Mouse (Mus musculus) G1E (cell line): ENCODE data around the gene Capsl. TPM values are rescaled to one million over a fixed set of nuclear protein-coding genes. Genes with fewer than 3 reads are reported as not detected.

Experiments
- ATAC-seq: 2 replicates; pipeline ENCODE4 v1.8.0; 2016; ENCODE audit warnings: mild to moderate bottlenecking; ENCODE audit not compliant: insufficient number of reproducible peaks, poor library complexity, low FRiP score, severe bottlenecking; ENCODE audit errors: extremely low read depth
- DNase-seq: peaks from one replicate; pipeline ENCODE4 v3.0.0; 2012; ENCODE audit warnings: low spot score
- H3K27me3 ChIP-seq: 2 replicates; pipeline ENCODE4 v1.6.1; 2012; ENCODE audit warnings: mild to moderate bottlenecking, low read length, inconsistent platforms; ENCODE audit not compliant: insufficient read depth
- H3K36me3 ChIP-seq: replicated peaks from 2 replicates; pipeline ENCODE3; 2012; ENCODE audit warnings: mild to moderate bottlenecking, inconsistent platforms
- H3K4me1 ChIP-seq: 2 replicates; pipeline ENCODE4 v1.6.1; 2012; ENCODE audit warnings: low read depth, low read length, inconsistent platforms, mixed read lengths; ENCODE audit not compliant: insufficient read depth
- H3K4me3 ChIP-seq: 2 replicates; pipeline ENCODE4 v1.5.1; 2012; ENCODE audit warnings: low read depth, mild to moderate bottlenecking, inconsistent platforms, low read length, moderate library complexity, mixed read lengths
- H3K9me3 ChIP-seq: replicated peaks from 2 replicates; pipeline ENCODE4 v1.6.1; 2012; ENCODE audit warnings: inconsistent platforms
- CTCF ChIP-seq: IDR thresholded peaks from 2 replicates; pipeline ENCODE4 v1.5.1; 2012; ENCODE audit warnings: low read depth, low read length, inconsistent platforms, mixed read lengths
- GATA1 ChIP-seq: IDR thresholded peaks from 2 replicates; pipeline ENCODE4 v1.6.1; 2012; ENCODE audit warnings: borderline replicate concordance, low read length, inconsistent platforms, mixed read lengths
- GATA2 ChIP-seq: IDR thresholded peaks from 2 replicates; pipeline ENCODE4 v1.6.1; 2012; ENCODE audit warnings: low read depth, low read length, inconsistent platforms, borderline replicate concordance
- POLR2AphosphoS5 ChIP-seq: IDR thresholded peaks from 2 replicates; pipeline ENCODE4 v1.6.1; 2012; ENCODE audit warnings: low read depth, low read length, inconsistent platforms; ENCODE audit not compliant: insufficient replicate concordance
- TAL1 ChIP-seq: conservative IDR thresholded peaks from 2 replicates; pipeline ENCODE4 v1.6.1; 2012; ENCODE audit warnings: low read depth, low read length, inconsistent platforms, mixed read lengths
- polyA plus RNA-seq: library from polyadenylated mRNA; stranded (reverse); fragments of >175 nt; gene quantifications from 2 replicates; pipeline ENCODE4 v1.2.3, GENCODE M21; 2012
- total RNA-seq, 2 experiments: library from RNA; stranded (forward) in 1 of 2; stranded (reverse) in 1 of 2; fragments of 200-1000 nt in 1 of 2; fragments of >200 nt in 1 of 2; fragmentation: Nextera tagmentation in 1 of 2; gene quantifications; 2 replicates each; pipeline ENCODE4 v1.2.3; 2014 to 2017

Gene Capsl
- total RNA-seq (2014; fragmentation: Nextera tagmentation), result not detected in 2 replicates
- not detected in 2 replicates for total RNA-seq (2017)
- polyA plus RNA-seq, result not detected in 2 replicates

GRCm38 (mm10) chr15:9435534-9436180 is at the start of gene Capsl:
Capsl (plus strand) TSS chr15:9436028.
- Histone ChIP-seq H3K9me3 (no peaks in the 10 kb centered on the region), H3K4me3 (no peak within 1 kb of the TSS), H3K4me1 (no peaks in the 10 kb centered on the region), H3K36me3 (no peaks in the 10 kb centered on the region), H3K27me3 (0 out of 2 replicates have a peak, but pooled peaks cover 2% of the 10 kb centered on the region)
- ATAC-seq (no peak), DNase-seq (no peak)
- no peak for TF ChIP-seq TAL1
- TF ChIP-seq POLR2AphosphoS5, result no peak
- no peak for TF ChIP-seq CTCF
- no peak for TF ChIP-seq GATA1
- TF ChIP-seq GATA2, result no peak

- Histone ChIP-seq H3K4me3 (no peak overlapping the region), H3K4me1 (no peaks in the 10 kb centered on the region), H3K9me3 (no peaks in the 10 kb centered on the region), H3K36me3 (no peaks in the 10 kb centered on the region), H3K27me3 (peaks cover 3% of the 10 kb centered on the region; the same call in 1 of the 2 replicates)
- no peak for TF ChIP-seq POLR2AphosphoS5
- no peak for TF ChIP-seq TAL1
- no peak for TF ChIP-seq CTCF
- TF ChIP-seq GATA1, result no peak
- no peak for TF ChIP-seq GATA2
- ATAC-seq (no peak), DNase-seq (no peak)
Measured at GRCm38 (mm10) chr15:9409475-9409874, 26.4 kb upstream of the Capsl start.

DNA sequence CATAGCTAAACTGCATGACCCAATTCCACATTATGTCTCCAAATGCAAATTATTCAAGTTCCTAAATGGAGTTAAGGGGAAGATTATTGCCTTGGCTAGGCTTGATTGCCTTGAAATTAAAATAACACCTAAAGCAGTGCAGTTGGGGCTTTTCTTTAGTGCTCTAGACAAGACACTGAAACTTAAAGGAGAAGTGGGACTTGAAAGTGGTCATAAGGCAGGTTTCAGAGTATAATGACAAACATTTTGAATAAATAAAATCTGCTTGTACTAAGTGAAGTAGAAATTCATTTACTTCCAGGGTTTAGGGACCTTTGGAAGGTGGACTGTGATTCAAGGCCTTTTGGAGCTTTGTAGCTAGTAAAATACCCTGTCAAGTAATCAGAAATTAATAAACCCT is 14.7 kb upstream of the Capsl start:
- Histone ChIP-seq H3K4me1 (no peaks in the 10 kb centered on the region), H3K9me3 (no peaks in the 10 kb centered on the region), H3K4me3 (no peak overlapping the region), H3K27me3 (no peaks in the 10 kb centered on the region), H3K36me3 (no peaks in the 10 kb centered on the region)
- no peak for DNase-seq
- no peak for TF ChIP-seq POLR2AphosphoS5
- TF ChIP-seq GATA1, result no peak
- TF ChIP-seq TAL1, result no peak
- no peak for TF ChIP-seq GATA2
- TF ChIP-seq CTCF, result no peak
- ATAC-seq, result no peak

GRCm38 (mm10) chr15:9427849-9428248 is 8.0 kb upstream of the Capsl start:
- H3K9me3 ChIP-seq, result no peaks in the 10 kb centered on the region
- H3K27me3 ChIP-seq, result 0 out of 2 replicates have a peak, but pooled peaks cover 2% of the 10 kb centered on the region
- no peak for TF ChIP-seq GATA1
- TF ChIP-seq TAL1, result no peak
- TF ChIP-seq GATA2, result no peak
- TF ChIP-seq CTCF, result no peak
- TF ChIP-seq POLR2AphosphoS5, result no peak
- H3K36me3 ChIP-seq, result no peaks in the 10 kb centered on the region
- ATAC-seq (no peak), DNase-seq (no peak)
- H3K4me1 ChIP-seq, result no peaks in the 10 kb centered on the region
- no peak overlapping the region for H3K4me3 ChIP-seq

DNA sequence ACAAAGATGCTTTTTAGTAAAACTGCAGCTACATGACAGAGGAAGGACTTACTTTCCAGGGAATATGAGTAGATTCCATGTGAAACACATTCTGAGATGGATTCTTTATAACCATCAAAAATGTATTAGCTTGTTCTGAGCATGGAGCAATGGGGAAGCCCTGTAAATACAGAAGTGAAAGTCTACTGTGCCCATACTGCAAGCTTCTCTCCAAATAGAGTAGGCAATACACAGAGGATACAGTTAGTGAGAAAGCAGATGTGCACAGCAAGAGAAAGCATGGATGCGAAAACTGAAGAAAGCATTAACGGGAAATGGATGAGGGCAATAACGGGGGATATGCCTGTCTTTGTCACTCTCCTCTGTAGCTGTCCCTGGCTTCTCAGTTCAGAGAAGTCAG is 6.0 kb upstream of the Capsl start:
- H3K27me3 ChIP-seq, result 0 out of 2 replicates have a peak, but pooled peaks cover 2% of the 10 kb centered on the region
- DNase-seq (no peak), ATAC-seq (no peak)
- no peak for TF ChIP-seq CTCF
- TF ChIP-seq GATA1, result no peak
- TF ChIP-seq TAL1, result no peak
- TF ChIP-seq POLR2AphosphoS5, result no peak
- TF ChIP-seq GATA2, result no peak
- H3K4me1 ChIP-seq, result no peaks in the 10 kb centered on the region
- no peaks in the 10 kb centered on the region for H3K9me3 ChIP-seq
- H3K4me3 ChIP-seq, result no peak overlapping the region
- H3K36me3 ChIP-seq, result no peaks in the 10 kb centered on the region

GRCm38 (mm10) chr15:9451999-9452398 is 16.2 kb downstream of the Capsl start:
- ATAC-seq, result no peak
- Histone ChIP-seq H3K4me1 (no peaks in the 10 kb centered on the region), H3K36me3 (no peaks in the 10 kb centered on the region), H3K4me3 (no peak overlapping the region), H3K27me3 (no peaks in the 10 kb centered on the region), H3K9me3 (no peaks in the 10 kb centered on the region)
- no peak for TF ChIP-seq TAL1
- no peak for TF ChIP-seq CTCF
- TF ChIP-seq POLR2AphosphoS5, result no peak
- TF ChIP-seq GATA2, result no peak
- TF ChIP-seq GATA1, result no peak
- DNase-seq, result no peak
